Mouse (Mus musculus) forebrain, postnatal 0 days (tissue): ENCODE measurements around the gene Cbx6. TPM values are rescaled to one million over a fixed set of nuclear protein-coding genes. Genes with fewer than 3 reads are reported as not detected.

Source experiments
- ATAC-seq: fragments of 200-750 bp; cut with Nextera tagmentation; 2 replicates; pipeline ENCODE4 v1.8.0; 2017; ENCODE audit warnings: mild to moderate bottlenecking, moderate library complexity
- DNase-seq: peaks from one replicate; pipeline ENCODE4 v3.0.0-alpha.2; 2015
- H3K27ac ChIP-seq: fragments of 300-500 bp; sonication (generic); 2 replicates; pipeline ENCODE4 v1.5.1; 2014; ENCODE audit warnings: low read depth, mild to moderate bottlenecking, antibody characterized with exemption, low read length, moderate library complexity, mixed read lengths
- H3K27me3 ChIP-seq: fragments of 300-500 bp; sonication (generic); 2 replicates; pipeline ENCODE4 v1.6.1; 2014; ENCODE audit warnings: mild to moderate bottlenecking, low read length, mixed read lengths; ENCODE audit not compliant: insufficient read depth
- H3K36me3 ChIP-seq: fragments of 300-500 bp; sonication (generic); 2 replicates; pipeline ENCODE4 v1.6.1; 2014; ENCODE audit warnings: mild to moderate bottlenecking, moderate library complexity; ENCODE audit not compliant: insufficient read depth
- H3K4me1 ChIP-seq: fragments of 300-500 bp; sonication (generic); 2 replicates; pipeline ENCODE4 v1.6.1; 2014; ENCODE audit warnings: antibody characterized with exemption; ENCODE audit not compliant: insufficient read depth
- H3K4me2 ChIP-seq: fragments of 300-500 bp; sonication (generic); 2 replicates; pipeline ENCODE4 v1.6.1; 2014; ENCODE audit warnings: low read depth, mild to moderate bottlenecking, moderate library complexity
- H3K4me3 ChIP-seq: fragments of 300-500 bp; sonication (generic); 2 replicates; pipeline ENCODE4 v1.5.1; 2014; ENCODE audit warnings: low read depth, low read length, mixed read lengths
- H3K9ac ChIP-seq: fragments of 300-500 bp; sonication (generic); 2 replicates; pipeline ENCODE4 v1.6.1; 2014; ENCODE audit warnings: mild to moderate bottlenecking
- H3K9me3 ChIP-seq: fragments of 300-500 bp; sonication (generic); 2 replicates; pipeline ENCODE4 v1.6.1; 2016; ENCODE audit warnings: low read length
- CTCF ChIP-seq: sonication (generic); IDR thresholded peaks from 2 replicates; pipeline ENCODE4 v1.5.1; 2016; ENCODE audit warnings: antibody characterized with exemption, control low read depth, low read depth
- WGBS: fragments of 180-500 bp; shearing (Covaris S2); extraction: QIAGEN DNeasy Blood & Tissue Kit; methylation state at CpG from one replicate; pipeline ENCODE4 v1.1.7; 2014; 5-methylcytosine and 5-hydroxymethylcytosine counted together
- polyA plus RNA-seq: library from polyadenylated mRNA; unstranded; fragments of >200 nt; fragmentation: Nextera tagmentation; extraction: Ambion mirVana; gene quantifications from 2 replicates; pipeline ENCODE4 v1.2.1, GENCODE M21; 2015
- total RNA-seq: library from RNA; depleted of rRNA; stranded (reverse); fragments of >200 nt; gene quantifications from 2 replicates; pipeline ENCODE4 v1.2.3, GENCODE M21; 2014

Cbx6 gene
- total and polyA plus RNA-seq, 2 experiments from 2014 or later, result 53.8 to 86.8 TPM

GRCm38 (mm10) chr15:79875261-79875995 is 40.9 kb upstream of the Cbx6 start:
- TF ChIP-seq CTCF, result no peak
- Histone ChIP-seq H3K9ac (no peak overlapping the region), H3K4me1 (0 out of 2 replicates have a peak, but pooled peaks cover 2% of the 10 kb centered on the region), H3K9me3 (no peaks in the 10 kb centered on the region), H3K36me3 (no peaks in the 10 kb centered on the region), H3K27ac (no peak overlapping the region), H3K4me2 (no peak overlapping the region), H3K27me3 (no peaks in the 10 kb centered on the region), H3K4me3 (no peak overlapping the region)
- no peak for ATAC-seq
- WGBS, result 77% methylated on average over 18 of the region's 18 CpGs
- DNase-seq, result no peak

GRCm38 (mm10) chr15:79873995-79874394 is 39.5 kb upstream of the Cbx6 start:
- ATAC-seq (no peak), DNase-seq (no peak)
- Histone ChIP-seq H3K9ac (no peak overlapping the region), H3K4me2 (no peak overlapping the region), H3K4me3 (no peak overlapping the region), H3K36me3 (no peaks in the 10 kb centered on the region), H3K27me3 (no peaks in the 10 kb centered on the region), H3K27ac (no peak overlapping the region), H3K9me3 (no peaks in the 10 kb centered on the region), H3K4me1 (no peaks in the 10 kb centered on the region)
- 68% methylated on average over 2 of the region's 2 CpGs for WGBS
- TF ChIP-seq CTCF, result no peak

GRCm38 (mm10) chr15:79873545-79873944 is 39.1 kb upstream of the Cbx6 start:
- Histone ChIP-seq H3K9me3 (no peaks in the 10 kb centered on the region), H3K27ac (no peak overlapping the region), H3K9ac (no peak overlapping the region), H3K27me3 (no peaks in the 10 kb centered on the region), H3K36me3 (no peaks in the 10 kb centered on the region), H3K4me2 (no peak overlapping the region), H3K4me1 (no peaks in the 10 kb centered on the region), H3K4me3 (no peak overlapping the region)
- DNase-seq (no peak), ATAC-seq (no peak)
- WGBS, result 92% methylated on average over 8 of the region's 8 CpGs
- TF ChIP-seq CTCF, result no peak

- no peaks in the 10 kb centered on the region for H3K9me3 ChIP-seq
- no peak overlapping the region for H3K4me2 ChIP-seq
- no peak overlapping the region for H3K9ac ChIP-seq
- H3K36me3 ChIP-seq, result no peaks in the 10 kb centered on the region
- peak; percentile 23; the same call in 1 of the 2 replicates for TF ChIP-seq CTCF
- WGBS, result 87% methylated on average over 3 of the region's 3 CpGs
- H3K27ac ChIP-seq, result no peak overlapping the region
- DNase-seq, result no peak
- ATAC-seq, result no peak
- H3K27me3 ChIP-seq, result no peaks in the 10 kb centered on the region
- no peak overlapping the region for H3K4me3 ChIP-seq
- no peaks in the 10 kb centered on the region for H3K4me1 ChIP-seq
Measured at GRCm38 (mm10) chr15:79867260-79868002, 32.9 kb upstream of the Cbx6 start.

- H3K4me2 ChIP-seq, result no peak overlapping the region
- H3K9me3 ChIP-seq, result no peaks in the 10 kb centered on the region
- H3K36me3 ChIP-seq, result no peaks in the 10 kb centered on the region
- ATAC-seq, result no peak
- no peak overlapping the region for H3K4me3 ChIP-seq
- no peak for TF ChIP-seq CTCF
- H3K27me3 ChIP-seq, result no peaks in the 10 kb centered on the region
- DNase-seq, result no peak
- no peak overlapping the region for H3K9ac ChIP-seq
- no peaks in the 10 kb centered on the region for H3K4me1 ChIP-seq
- H3K27ac ChIP-seq, result no peak overlapping the region
- 91% methylated on average over 9 of the region's 9 CpGs for WGBS
Measured at GRCm38 (mm10) chr15:79859821-79860220, 25.3 kb upstream of the Cbx6 start.

GRCm38 (mm10) chr15:79858979-79859378 is 24.5 kb upstream of the Cbx6 start:
- no peak for ATAC-seq

GRCm38 (mm10) chr15:79850143-79850542 is 15.7 kb upstream of the Cbx6 start:
- no peak overlapping the region for H3K4me3 ChIP-seq
- TF ChIP-seq CTCF, result no peak
- ATAC-seq (no peak), DNase-seq (no peak)
- H3K4me2 ChIP-seq, result no peak overlapping the region
- no peaks in the 10 kb centered on the region for H3K27me3 ChIP-seq
- H3K4me1 ChIP-seq, result no peaks in the 10 kb centered on the region
- H3K36me3 ChIP-seq, result no peaks in the 10 kb centered on the region
- no peak overlapping the region for H3K9ac ChIP-seq
- WGBS, result 93% methylated on average over 2 of the region's 2 CpGs
- no peaks in the 10 kb centered on the region for H3K9me3 ChIP-seq
- H3K27ac ChIP-seq, result no peak overlapping the region

More at GRCm38 (mm10) chr15:79858979-79859378, 24.5 kb upstream of the Cbx6 start:
- no peaks in the 10 kb centered on the region for H3K36me3 ChIP-seq
- 83% methylated on average over 5 of the region's 5 CpGs for WGBS
- H3K4me1 ChIP-seq, result no peaks in the 10 kb centered on the region
- no peak overlapping the region for H3K4me3 ChIP-seq
- H3K27ac ChIP-seq, result no peak overlapping the region
- H3K27me3 ChIP-seq, result no peaks in the 10 kb centered on the region
- no peak overlapping the region for H3K9ac ChIP-seq
- DNase-seq, result no peak
- no peaks in the 10 kb centered on the region for H3K9me3 ChIP-seq
- H3K4me2 ChIP-seq, result no peak overlapping the region
- TF ChIP-seq CTCF, result no peak
